8 mouse cellular contexts compared by ENCODE assay signal in the genomic region with DNA sequence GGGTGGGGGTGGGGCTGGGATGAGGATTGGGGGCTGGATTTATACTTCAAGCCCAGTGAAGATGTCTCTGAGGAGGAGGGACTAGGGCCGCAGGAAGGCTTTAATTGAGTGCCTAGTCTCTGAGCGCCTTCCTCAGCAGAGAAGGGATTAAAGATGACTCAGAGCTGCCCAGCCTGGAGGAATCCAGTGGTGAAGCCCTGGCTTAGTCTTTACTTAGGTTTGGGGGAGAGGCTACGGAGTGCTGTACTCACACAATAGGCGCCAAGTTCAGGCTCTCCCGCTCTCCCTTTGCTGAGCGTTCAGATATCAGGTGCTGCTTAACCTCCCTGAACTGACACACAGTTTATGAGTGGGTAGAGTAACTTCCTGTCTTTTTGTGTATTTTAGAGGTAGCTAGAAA.
DNase-seq lines count a peak whose midpoint lies in the region; ATAC-seq lines count a peak whose summit lies in the region.

No protein-coding gene starts in this region.

- no peaks in the 10 kb centered on the region for H3K9me3 ChIP-seq in heart, embryonic 13.5 days
- no peaks in the 10 kb centered on the region for H3K9me3 ChIP-seq in megakaryocyte, embryonic 14.5 days

- peak; percentile 61 for ATAC-seq in frontal cortex, adult (ENCODE audit: low TSS enrichment)
- peak; percentile 42 for ATAC-seq in activated CD4-positive, CD25-positive, alpha-beta regulatory T cell, adult 4 months
- ATAC-seq in heart, embryonic 13.5 days (ENCODE audit: extremely low read depth, insufficient number of reproducible peaks, low FRiP score, low TSS enrichment): peak; percentile 55; the same call in 1 of the 2 replicates

- DNase-seq in frontal cortex, postnatal 25 days (ENCODE audit: low spot score in 2 of 2): no peak
- peak; percentile 75 for DNase-seq in embryo, embryonic 10 days (ENCODE audit: low spot score)
- peak; percentile 30 for DNase-seq in kidney, postnatal 14 days
- DNase-seq in spleen, adult 12 weeks (ENCODE audit: low spot score): peak; percentile 23

- H3K4me2 ChIP-seq in heart, embryonic 13.5 days: peak overlapping the region; percentile 72

- H3K27ac ChIP-seq in heart, embryonic 13.5 days (replicated peaks): peak overlapping the region; percentile 89

- H3K36me3 ChIP-seq in heart, embryonic 13.5 days: no peaks in the 10 kb centered on the region
- no peaks in the 10 kb centered on the region for H3K36me3 ChIP-seq in megakaryocyte, embryonic 14.5 days (replicated peaks; ENCODE audit: low read length)

- WGBS in heart, embryonic 13.5 days: under 1% methylated on average over 6 of the region's 6 CpGs

- H3K4me1 ChIP-seq in heart, embryonic 13.5 days: peaks cover 41% of the 10 kb centered on the region
- peaks cover 44% of the 10 kb centered on the region for H3K4me1 ChIP-seq in megakaryocyte, embryonic 14.5 days

- H3K27me3 ChIP-seq in heart, embryonic 13.5 days (replicated peaks): no peaks in the 10 kb centered on the region
- no peaks in the 10 kb centered on the region for H3K27me3 ChIP-seq in megakaryocyte, embryonic 14.5 days (replicated peaks)

- peak overlapping the region; percentile 79 for H3K9ac ChIP-seq in heart, embryonic 13.5 days

- peak overlapping the region; percentile 68 for H3K4me3 ChIP-seq in heart, embryonic 13.5 days
- H3K4me3 ChIP-seq in megakaryocyte, embryonic 14.5 days (replicated peaks): peak overlapping the region; percentile 93

Comparison
In these comparisons a context has a peak if more than half of its experiments do, and no peak if none do; other contexts are left out.
1. DNase-seq: peak in embryo, embryonic 10 days (single experiment), kidney, postnatal 14 days (single experiment) and spleen, adult 12 weeks (single experiment); none in frontal cortex, postnatal 25 days (0 of 2).
2. Peak in every context shown above with its lines, with median percentiles within 50 percentile points of each other: ATAC-seq.